Mouse (Mus musculus) midbrain, embryonic 16.5 days (tissue): ENCODE results near the gene Nfkbia. TPM values are rescaled to one million over a fixed set of nuclear protein-coding genes. Genes with fewer than 3 reads are reported as not detected.
A peak's percentile ranks its signal among the peaks of the same experiment; 100 is the strongest.

ENCODE experiments used
- ATAC-seq: fragments of 200-750 bp; cut with Nextera tagmentation; 2 replicates; pipeline ENCODE4 v1.8.0; 2017; ENCODE audit warnings: moderate TSS enrichment
- H3K27ac ChIP-seq: fragments of 300-500 bp; sonication (generic); 2 replicates; pipeline ENCODE4 v1.5.1; 2014; ENCODE audit warnings: mild to moderate bottlenecking, low read length, mixed read lengths
- H3K27me3 ChIP-seq: fragments of 300-500 bp; sonication (generic); 2 replicates; pipeline ENCODE4 v1.6.1; 2014; ENCODE audit warnings: low read depth, low read length, mixed read lengths; ENCODE audit not compliant: control insufficient read depth, insufficient read depth
- H3K36me3 ChIP-seq: fragments of 300-500 bp; sonication (generic); 2 replicates; pipeline ENCODE4 v1.6.1; 2014; ENCODE audit warnings: mild to moderate bottlenecking, low read length, moderate library complexity, mixed read lengths; ENCODE audit not compliant: control insufficient read depth, insufficient read depth
- H3K4me1 ChIP-seq: fragments of 300-500 bp; sonication (generic); 2 replicates; pipeline ENCODE4 v1.6.1; 2014; ENCODE audit warnings: mild to moderate bottlenecking, low read length, mixed read lengths; ENCODE audit not compliant: control insufficient read depth, insufficient read depth
- H3K4me2 ChIP-seq: fragments of 300-500 bp; sonication (generic); 2 replicates; pipeline ENCODE4 v1.6.1; 2014; ENCODE audit warnings: mild to moderate bottlenecking, low read length, mixed read lengths
- H3K4me3 ChIP-seq: fragments of 300-500 bp; sonication (generic); 2 replicates; pipeline ENCODE4 v1.5.1; 2014; ENCODE audit warnings: low read depth, mild to moderate bottlenecking, low read length, moderate library complexity, mixed read lengths
- H3K9ac ChIP-seq: fragments of 300-500 bp; sonication (generic); 2 replicates; pipeline ENCODE4 v1.6.1; 2014; ENCODE audit warnings: low read depth, low read length, mixed read lengths
- H3K9me3 ChIP-seq: fragments of 300-500 bp; sonication (generic); replicated peaks from 2 replicates; pipeline ENCODE4 v1.6.1; 2014; ENCODE audit warnings: mild to moderate bottlenecking, low read length, mixed read lengths; ENCODE audit not compliant: control insufficient read depth, poor library complexity, severe bottlenecking
- WGBS: fragments of 180-500 bp; shearing (Covaris S2); extraction: QIAGEN DNeasy Blood & Tissue Kit; methylation state at CpG from one replicate; pipeline ENCODE4 v1.1.7; 2014; 5-methylcytosine and 5-hydroxymethylcytosine counted together
- polyA plus RNA-seq: library from polyadenylated mRNA; unstranded; fragments of >200 nt; fragmentation: Nextera tagmentation; extraction: Ambion mirVana; gene quantifications from 2 replicates; pipeline ENCODE4 v1.2.1, GENCODE M21; 2015

Nfkbia gene
- polyA plus RNA-seq, 1 experiment from 2014 or later: 64.3 TPM

GRCm38 (mm10) chr12:55507332-55507935 is 15.0 kb upstream of the Nfkbia start:
- 90% methylated on average over 17 of the region's 17 CpGs for WGBS
- no peaks in the 10 kb centered on the region for H3K9me3 ChIP-seq

DNA sequence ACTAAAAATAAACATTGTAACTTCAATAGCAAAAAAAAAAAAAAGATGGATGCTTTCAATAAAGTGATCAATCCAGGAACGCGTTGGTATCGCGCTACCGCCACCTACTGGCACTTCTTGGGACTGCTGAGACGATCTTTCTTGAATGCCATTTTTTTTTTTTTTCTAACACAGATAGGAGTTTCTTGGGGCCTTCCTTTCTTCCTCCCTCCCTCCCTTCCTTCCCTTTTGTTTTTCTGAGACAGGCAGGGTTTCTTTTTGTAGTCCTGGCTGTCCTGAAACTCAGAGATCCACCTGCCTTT is 13.5 kb upstream of the Nfkbia start:
- Histone ChIP-seq H3K27me3 (no peaks in the 10 kb centered on the region), H3K4me1 (no peaks in the 10 kb centered on the region), H3K36me3 (no peaks in the 10 kb centered on the region), H3K9me3 (no peaks in the 10 kb centered on the region), H3K9ac (no peak overlapping the region), H3K27ac (no peak overlapping the region), H3K4me3 (no peak overlapping the region), H3K4me2 (no peak overlapping the region)
- ATAC-seq: no peak
- 3% methylated on average over 6 of the region's 6 CpGs for WGBS

More at GRCm38 (mm10) chr12:55507332-55507935, 15.0 kb upstream of the Nfkbia start:
- no peaks in the 10 kb centered on the region for H3K36me3 ChIP-seq
- no peak overlapping the region for H3K27ac ChIP-seq
- H3K4me2 ChIP-seq: no peak overlapping the region
- no peak overlapping the region for H3K4me3 ChIP-seq
- no peaks in the 10 kb centered on the region for H3K4me1 ChIP-seq
- peak; percentile 67; the same call in 1 of the 2 replicates for ATAC-seq
- no peaks in the 10 kb centered on the region for H3K27me3 ChIP-seq
- H3K9ac ChIP-seq: no peak overlapping the region

- Histone ChIP-seq H3K4me3 (no peak overlapping the region), H3K9me3 (no peaks in the 10 kb centered on the region), H3K27ac (no peak overlapping the region), H3K4me2 (no peak overlapping the region), H3K27me3 (no peaks in the 10 kb centered on the region), H3K4me1 (no peaks in the 10 kb centered on the region), H3K36me3 (no peaks in the 10 kb centered on the region), H3K9ac (no peak overlapping the region)
- no peak for ATAC-seq
- WGBS: 47% methylated on average over 7 of the region's 7 CpGs
These were observed 13.0 kb upstream of the Nfkbia start for GRCm38 (mm10) chr12:55505314-55506028.

DNA sequence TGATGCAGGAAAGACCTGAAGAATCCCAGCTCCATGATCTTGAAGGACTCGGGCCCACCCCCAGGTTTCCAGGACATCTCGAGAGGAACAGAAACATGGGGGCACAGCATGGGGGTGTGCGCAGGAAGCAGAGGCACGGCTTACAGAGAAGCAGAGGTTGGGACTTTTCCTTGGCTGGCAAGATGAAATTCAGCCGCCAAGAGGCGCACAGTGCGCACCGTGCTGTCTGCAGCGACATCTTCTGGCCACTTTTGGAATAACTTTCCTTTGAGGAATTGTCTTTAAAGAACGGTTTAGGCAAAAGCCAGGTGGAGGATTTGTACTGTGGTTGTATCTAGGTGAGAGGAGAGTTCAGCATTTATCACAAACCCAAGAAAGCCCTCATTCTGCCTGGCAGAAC is 6.6 kb upstream of the Nfkbia start:
- peak; percentile 78 for ATAC-seq
- Histone ChIP-seq H3K27ac (no peak overlapping the region), H3K9me3 (no peaks in the 10 kb centered on the region), H3K9ac (no peak overlapping the region), H3K4me2 (peak overlapping the region; percentile 38), H3K4me3 (no peak overlapping the region), H3K4me1 (no peaks in the 10 kb centered on the region; the same call in 1 of the 2 replicates), H3K36me3 (no peaks in the 10 kb centered on the region), H3K27me3 (no peaks in the 10 kb centered on the region)
- 0% methylated on average over 10 of the region's 10 CpGs for WGBS

DNA sequence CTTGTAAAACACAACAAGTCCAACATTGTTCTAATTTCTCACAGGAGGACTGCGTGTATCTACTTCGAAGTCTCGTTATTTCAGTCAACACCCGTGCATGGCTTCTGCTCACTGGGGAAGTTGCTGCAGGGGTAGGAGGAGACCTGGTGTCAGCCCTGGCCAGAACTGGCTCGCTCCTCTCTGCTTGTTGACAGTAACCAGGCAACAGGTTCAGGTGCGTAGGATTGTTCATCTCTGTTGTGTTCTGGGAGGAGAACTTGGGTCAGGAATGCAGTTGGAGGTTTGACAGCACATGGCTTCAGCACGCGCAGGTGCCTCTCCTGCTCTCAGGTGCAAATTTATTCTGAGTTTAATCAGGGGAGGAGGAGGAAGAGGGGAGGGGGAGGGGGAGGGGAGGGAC is 5.3 kb upstream of the Nfkbia start:
- H3K4me2 ChIP-seq: no peak overlapping the region
- no peaks in the 10 kb centered on the region for H3K36me3 ChIP-seq
- WGBS: 62% methylated on average over 8 of the region's 8 CpGs
- no peak overlapping the region for H3K27ac ChIP-seq
- H3K4me3 ChIP-seq: no peak overlapping the region
- no peak for ATAC-seq
- H3K4me1 ChIP-seq: peaks cover 8% of the 10 kb centered on the region
- H3K9me3 ChIP-seq: no peaks in the 10 kb centered on the region
- no peak overlapping the region for H3K9ac ChIP-seq
- no peaks in the 10 kb centered on the region for H3K27me3 ChIP-seq

DNA sequence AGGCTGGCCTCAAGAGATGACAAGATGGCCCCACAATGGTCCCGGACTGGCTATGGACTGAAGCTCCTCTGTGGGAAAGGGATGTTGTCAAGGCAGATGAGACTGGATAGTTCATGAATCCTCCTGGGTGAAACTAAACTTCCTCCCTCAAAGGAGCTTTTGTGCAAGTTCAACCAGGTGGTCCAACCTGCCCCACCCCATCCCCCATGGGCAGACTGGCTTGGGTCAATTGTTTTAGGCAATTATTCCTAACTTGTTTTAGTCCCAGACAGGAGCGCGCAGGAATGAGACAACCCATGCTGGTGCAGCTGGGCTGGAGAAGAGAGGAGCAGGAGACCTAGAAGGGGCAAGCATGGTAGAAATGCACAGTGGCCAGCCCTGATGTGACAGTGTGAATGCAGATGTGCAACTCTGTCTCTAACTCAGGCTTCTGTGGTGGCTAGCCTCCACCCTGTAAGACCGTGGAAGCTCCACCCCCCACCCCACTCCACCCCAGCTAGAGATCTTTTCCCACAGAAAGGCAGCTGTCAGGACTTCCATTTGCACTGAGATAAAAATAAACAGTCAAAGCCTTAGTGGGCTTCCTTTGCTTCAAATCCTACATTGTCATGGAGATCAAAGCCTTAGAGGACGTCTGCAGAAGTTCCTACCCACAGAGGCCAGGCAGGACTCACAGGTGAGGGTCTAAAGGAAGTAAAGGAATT is 3.6 kb upstream of the Nfkbia start:
- Histone ChIP-seq H3K9ac (no peak overlapping the region), H3K4me3 (no peak overlapping the region), H3K4me2 (no peak overlapping the region), H3K36me3 (no peaks in the 10 kb centered on the region), H3K27me3 (no peaks in the 10 kb centered on the region), H3K4me1 (peaks cover 12% of the 10 kb centered on the region), H3K9me3 (no peaks in the 10 kb centered on the region), H3K27ac (no peak overlapping the region)
- 64% methylated on average over 5 of the region's 5 CpGs for WGBS
- no peak for ATAC-seq

DNA sequence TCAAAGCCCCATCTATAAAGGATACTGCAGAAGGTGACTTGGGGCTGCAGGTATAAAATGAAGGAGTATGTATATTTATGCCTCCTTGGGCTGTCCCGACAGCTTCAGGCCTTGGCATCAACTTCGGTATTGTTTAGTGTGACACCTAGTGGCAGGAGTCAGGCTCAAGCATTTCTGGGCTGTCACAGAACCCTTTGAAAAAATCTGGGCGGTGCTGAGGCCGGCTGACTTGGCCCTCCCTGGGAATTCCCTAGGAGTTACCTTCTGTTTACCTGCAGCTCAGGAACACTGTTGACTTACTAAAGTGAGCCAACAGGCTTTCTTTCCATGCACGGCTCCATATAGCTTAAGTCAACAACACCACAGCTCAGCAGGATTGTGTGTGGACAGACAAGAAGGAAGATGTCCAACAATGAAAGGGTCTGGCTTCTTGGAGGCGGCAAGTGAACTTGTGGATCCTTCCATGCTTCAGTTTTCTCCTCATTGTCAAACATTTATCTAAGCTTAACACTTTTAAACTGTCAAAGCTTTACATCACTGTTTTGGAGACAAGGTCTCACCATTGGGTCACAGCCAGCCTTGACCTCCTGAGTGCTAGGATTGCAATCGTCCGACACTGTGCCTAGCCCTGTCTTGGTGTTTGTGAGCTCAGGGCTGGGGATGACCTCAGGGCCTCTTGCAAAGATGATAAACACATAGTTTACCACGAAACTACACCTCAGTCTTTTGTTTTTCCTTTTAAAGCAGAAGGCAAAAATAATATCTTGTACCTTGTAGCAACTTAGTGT is 2.9 kb upstream of the Nfkbia start:
- Histone ChIP-seq H3K9me3 (no peaks in the 10 kb centered on the region), H3K4me1 (peaks cover 14% of the 10 kb centered on the region), H3K36me3 (peaks cover 2% of the 10 kb centered on the region; the same call in 1 of the 2 replicates), H3K27me3 (no peaks in the 10 kb centered on the region), H3K27ac (no peak overlapping the region), H3K4me3 (no peak overlapping the region), H3K9ac (no peak overlapping the region), H3K4me2 (no peak overlapping the region)
- 38% methylated on average over 9 of the region's 9 CpGs for WGBS
- no peak for ATAC-seq

DNA sequence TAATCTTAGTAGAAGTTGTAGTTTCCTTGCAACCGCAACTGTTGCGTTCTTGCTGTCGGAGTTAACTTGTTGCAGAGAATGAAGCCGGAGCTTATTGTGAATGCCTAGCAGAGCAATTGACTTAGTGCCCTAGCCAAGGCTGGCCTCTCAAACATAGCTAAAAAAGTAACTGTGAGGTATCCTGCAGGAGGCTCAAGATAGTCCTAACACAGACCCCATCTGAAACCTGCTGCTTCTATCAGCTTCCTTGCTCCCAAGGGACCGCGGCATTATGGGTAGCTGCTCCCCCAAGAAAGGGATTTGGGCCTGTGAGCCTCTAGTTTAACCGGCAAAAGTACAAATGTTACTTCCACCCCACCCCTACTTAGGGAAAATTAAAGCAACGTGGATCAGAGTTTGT is 934 bp upstream of the Nfkbia start:
- no peak overlapping the region for H3K9ac ChIP-seq
- peak overlapping the region; percentile 89 for H3K4me2 ChIP-seq
- H3K4me1 ChIP-seq: peaks cover 17% of the 10 kb centered on the region
- no peaks in the 10 kb centered on the region for H3K9me3 ChIP-seq
- H3K27ac ChIP-seq: no peak overlapping the region
- H3K4me3 ChIP-seq: peak overlapping the region; percentile 88; the same call in 1 of the 2 replicates
- no peak for ATAC-seq
- H3K36me3 ChIP-seq: peaks cover 7% of the 10 kb centered on the region; the same call in 1 of the 2 replicates
- no peaks in the 10 kb centered on the region for H3K27me3 ChIP-seq
- 32% methylated on average over 8 of the region's 8 CpGs for WGBS
